Mouse (Mus musculus) colon, adult 2 months (tissue): ENCODE measurements around the gene Slc6a16. TPM values are rescaled to one million over a fixed set of nuclear protein-coding genes. Genes with fewer than 3 reads are reported as not detected.

Experiments
- polyA plus RNA-seq: library from polyadenylated mRNA; depleted of rRNA; stranded (reverse); fragments of >200 nt; gene quantifications from 2 replicates; pipeline ENCODE4 v1.2.3, GENCODE M21; 2012; rRNA removed

Gene Slc6a16
- not detected in 2 replicates for polyA plus RNA-seq

GRCm38 (mm10) chr7:45240633-45241388 is at the start of gene Slc6a16:
Gene Slc6a16, plus strand, starts transcription at chr7:45241085.

GRCm38 (mm10) chr7:45204380-45205143 is 36.3 kb upstream of the Slc6a16 start, which contains the start of gene Ccdc155:
Gene Ccdc155, minus strand, starts transcription at chr7:45204892.

GRCm38 (mm10) chr7:45211851-45212251 is 29.0 kb upstream of the Slc6a16 start, which contains the start of gene Dkkl1:
Gene Dkkl1, minus strand, starts transcription at chr7:45212147.

GRCm38 (mm10) chr7:45215673-45216441 is 25.0 kb upstream of the Slc6a16 start, which contains the start of gene Tead2:
Gene Tead2, plus strand, starts transcription at chr7:45215753.

GRCm38 (mm10) chr7:45238723-45239496 is 2.0 kb upstream of the Slc6a16 start, which contains the start of gene Cd37:
Gene Cd37, minus strand, starts transcription at chr7:45239115.

GRCm38 (mm10) chr7:45277136-45277760 is 36.4 kb downstream of the Slc6a16 start, which contains the start of gene Slc6a21:
Gene Slc6a21, plus strand, starts transcription at chr7:45277513.

Other genes with a start within 250 kb of the Slc6a16 start
- 114 and 134 TPM in 2 replicates for gene Irf3, start 243.4 kb upstream of the Slc6a16 start, polyA plus RNA-seq
- gene Bcl2l12, start 242.4 kb upstream of the Slc6a16 start, polyA plus RNA-seq: 32.2 and 35.0 TPM in 2 replicates
- gene Scaf1, start 224.7 kb upstream of the Slc6a16 start, polyA plus RNA-seq: 82.6 and 102 TPM in 2 replicates
- gene Rras, start 223.1 kb upstream of the Slc6a16 start, polyA plus RNA-seq: 123 and 160 TPM in 2 replicates
- gene Prr12, start 188.2 kb upstream of the Slc6a16 start, polyA plus RNA-seq: 7.7 and 10.0 TPM in 2 replicates
- gene Nosip, start 178.7 kb upstream of the Slc6a16 start, polyA plus RNA-seq: 98.1 and 100 TPM in 2 replicates
- 140 and 174 TPM in 2 replicates for gene Prrg2, start 178.4 kb upstream of the Slc6a16 start, polyA plus RNA-seq
- 118 and 163 TPM in 2 replicates for gene Rcn3, start 148.9 kb upstream of the Slc6a16 start, polyA plus RNA-seq
- 83.0 and 96.0 TPM in 2 replicates for gene Fcgrt, start 137.2 kb upstream of the Slc6a16 start, polyA plus RNA-seq
- 149 and 231 TPM in 2 replicates for gene Rps11, start 116.6 kb upstream of the Slc6a16 start, polyA plus RNA-seq
- gene Rpl13a, start 112.3 kb upstream of the Slc6a16 start, polyA plus RNA-seq: 1,458 and 1,702 TPM in 2 replicates
- 0.47 and 0.50 TPM in 2 replicates for gene Gm45713, start 104.9 kb upstream of the Slc6a16 start, polyA plus RNA-seq
- gene Flt3l, start 104.7 kb upstream of the Slc6a16 start, polyA plus RNA-seq: 43.2 and 54.5 TPM in 2 replicates
- 54.6 and 63.2 TPM in 2 replicates for gene Pih1d1, start 86.8 kb upstream of the Slc6a16 start, polyA plus RNA-seq
- gene Aldh16a1, start 86.5 kb upstream of the Slc6a16 start, polyA plus RNA-seq: 107 and 124 TPM in 2 replicates
- 0.09 and 0.20 TPM in 2 replicates for gene Slc17a7, start 77.1 kb upstream of the Slc6a16 start, polyA plus RNA-seq
- gene Gfy, start 61.5 kb upstream of the Slc6a16 start, polyA plus RNA-seq: not detected in 2 replicates
- gene Pth2, start 60.1 kb upstream of the Slc6a16 start, polyA plus RNA-seq: not detected in 2 replicates
- gene Ccdc155, start 36.2 kb upstream of the Slc6a16 start, polyA plus RNA-seq: 0.05 TPM in 1 of 2 replicates, not detected in the other
- 1.3 and 2.3 TPM in 2 replicates for gene Dkkl1, start 28.9 kb upstream of the Slc6a16 start, polyA plus RNA-seq
- 10.7 and 13.9 TPM in 2 replicates for gene Tead2, start 25.3 kb upstream of the Slc6a16 start, polyA plus RNA-seq
- 34.3 and 38.4 TPM in 2 replicates for gene Cd37, start 2.0 kb upstream of the Slc6a16 start, polyA plus RNA-seq
- gene Slc6a21, start 36.4 kb downstream of the Slc6a16 start, polyA plus RNA-seq: not detected in 2 replicates
- gene Trpm4, start 92.7 kb downstream of the Slc6a16 start, polyA plus RNA-seq: 204 and 260 TPM in 2 replicates
- gene Hrc, start 94.2 kb downstream of the Slc6a16 start, polyA plus RNA-seq: 0.21 and 0.75 TPM in 2 replicates
- 103 and 110 TPM in 2 replicates for gene Ppfia3, start 125.9 kb downstream of the Slc6a16 start, polyA plus RNA-seq
- 4.7 and 8.2 TPM in 2 replicates for gene Lin7b, start 129.5 kb downstream of the Slc6a16 start, polyA plus RNA-seq
- 207 and 209 TPM in 2 replicates for gene Snrnp70, start 154.7 kb downstream of the Slc6a16 start, polyA plus RNA-seq
- gene Kcna7, start 164.6 kb downstream of the Slc6a16 start, polyA plus RNA-seq: 0.08 and 0.09 TPM in 2 replicates
- gene Ntf5, start 172.6 kb downstream of the Slc6a16 start, polyA plus RNA-seq: 0.21 and 0.22 TPM in 2 replicates
- gene Lhb, start 179.7 kb downstream of the Slc6a16 start, polyA plus RNA-seq: not detected in 2 replicates
- 33.2 and 35.8 TPM in 2 replicates for gene Gys1, start 193.8 kb downstream of the Slc6a16 start, polyA plus RNA-seq
- gene Ruvbl2, start 197.0 kb downstream of the Slc6a16 start, polyA plus RNA-seq: 65.6 and 70.4 TPM in 2 replicates
- 2,990 and 3,309 TPM in 2 replicates for gene Ftl1, start 218.8 kb downstream of the Slc6a16 start, polyA plus RNA-seq
- gene Bax, start 225.8 kb downstream of the Slc6a16 start, polyA plus RNA-seq: 109 and 142 TPM in 2 replicates
- 0.12 and 0.19 TPM in 2 replicates for gene Tulp2, start 240.8 kb downstream of the Slc6a16 start, polyA plus RNA-seq
- gene Gm45808, start 245.7 kb downstream of the Slc6a16 start, polyA plus RNA-seq: 0.57 TPM in 1 of 2 replicates, not detected in the other
- 0.93 and 0.98 TPM in 2 replicates for gene Dhdh, start 247.7 kb downstream of the Slc6a16 start, polyA plus RNA-seq